Mouse (Mus musculus) limb, embryonic 13.5 days (tissue): Measurements from ENCODE around the gene Ablim1. TPM values are rescaled to one million over a fixed set of nuclear protein-coding genes. Genes with fewer than 3 reads are reported as not detected.

ENCODE experiments used
- ATAC-seq: fragments of 200-750 bp; cut with Nextera tagmentation; 2 replicates; pipeline ENCODE4 v1.8.0; 2017; ENCODE audit warnings: low read depth, moderate number of reproducible peaks, moderate TSS enrichment; ENCODE audit not compliant: low FRiP score
- H3K27ac ChIP-seq: fragments of 300-500 bp; sonication (generic); 2 replicates; pipeline ENCODE4 v1.5.1; 2015; ENCODE audit warnings: inconsistent platforms, mild to moderate bottlenecking, moderate library complexity
- H3K27me3 ChIP-seq: fragments of 300-500 bp; sonication (generic); 2 replicates; pipeline ENCODE4 v1.6.1; 2015; ENCODE audit warnings: mild to moderate bottlenecking, inconsistent platforms
- H3K36me3 ChIP-seq: fragments of 300-500 bp; sonication (generic); 2 replicates; pipeline ENCODE4 v1.6.1; 2015; ENCODE audit warnings: inconsistent platforms, mild to moderate bottlenecking, moderate library complexity
- H3K4me1 ChIP-seq: fragments of 300-500 bp; sonication (generic); 2 replicates; pipeline ENCODE4 v1.6.1; 2015; ENCODE audit warnings: inconsistent platforms
- H3K4me2 ChIP-seq: fragments of 300-500 bp; sonication (generic); replicated peaks from 2 replicates; pipeline ENCODE4 v1.6.1; 2015; ENCODE audit warnings: inconsistent platforms, mild to moderate bottlenecking, moderate library complexity
- H3K4me3 ChIP-seq: fragments of 300-500 bp; sonication (generic); 2 replicates; pipeline ENCODE4 v1.5.1; 2015; ENCODE audit warnings: moderate library complexity, mild to moderate bottlenecking, inconsistent platforms
- H3K9ac ChIP-seq: fragments of 300-500 bp; sonication (generic); 2 replicates; pipeline ENCODE4 v1.6.1; 2015; ENCODE audit warnings: mild to moderate bottlenecking, inconsistent platforms
- H3K9me3 ChIP-seq: fragments of 300-500 bp; sonication (generic); 2 replicates; pipeline ENCODE4 v1.6.1; 2016; ENCODE audit warnings: inconsistent platforms
- WGBS: fragments of 180-500 bp; shearing (Covaris S2); methylation state at CpG from one replicate; pipeline ENCODE4 v1.1.7; 2015; 5-methylcytosine and 5-hydroxymethylcytosine counted together
- polyA plus RNA-seq: library from polyadenylated mRNA; unstranded; fragments of >200 nt; fragmentation: Nextera tagmentation; extraction: Ambion mirVana; gene quantifications from 2 replicates; pipeline ENCODE4 v1.2.1, GENCODE M21; 2015

Gene Ablim1
- polyA plus RNA-seq, 1 experiment from 2014 or later = 34.0 TPM

- peaks cover 10% of the 10 kb centered on the region; the same call in 1 of the 2 replicates for H3K4me1 ChIP-seq
- WGBS = 41% methylated on average over 8 of the region's 8 CpGs
- ATAC-seq = no peak
- H3K27me3 ChIP-seq = no peaks in the 10 kb centered on the region
- H3K9ac ChIP-seq = no peak overlapping the region; the same call in 1 of the 2 replicates
- no peaks in the 10 kb centered on the region for H3K9me3 ChIP-seq
- no peak overlapping the region for H3K4me3 ChIP-seq
- H3K36me3 ChIP-seq = no peaks in the 10 kb centered on the region
- no peak overlapping the region for H3K4me2 ChIP-seq
- H3K27ac ChIP-seq = no peak overlapping the region
Observed at GRCm38 (mm10) chr19:57335135-57335534, 20.4 kb upstream of the Ablim1 start.

DNA sequence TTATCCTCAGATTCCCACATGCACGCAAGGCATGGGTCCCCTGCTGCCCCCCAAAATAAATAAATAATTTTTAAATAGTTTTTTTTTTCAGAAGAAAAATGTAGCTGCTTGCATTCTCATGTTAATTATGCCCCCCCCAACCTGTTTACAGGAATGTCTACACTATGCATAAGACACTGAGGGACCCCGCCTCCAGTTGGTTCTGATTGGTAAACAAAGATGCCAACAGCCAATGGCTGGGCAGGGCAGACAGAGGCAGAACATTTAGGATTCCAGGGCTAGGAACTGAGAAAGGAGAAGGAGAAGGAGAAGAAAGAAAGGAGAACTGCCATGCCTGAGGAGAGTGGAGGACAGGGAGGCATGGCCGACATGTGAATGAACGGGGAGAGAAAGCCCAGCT lies 18.6 kb upstream of the Ablim1 start:
- Histone ChIP-seq H3K4me3 (no peak overlapping the region), H3K4me2 (no peak overlapping the region), H3K27ac (no peak overlapping the region), H3K27me3 (no peaks in the 10 kb centered on the region), H3K36me3 (no peaks in the 10 kb centered on the region), H3K9ac (no peak overlapping the region), H3K9me3 (peaks cover 3% of the 10 kb centered on the region; the same call in 1 of the 2 replicates), H3K4me1 (peaks cover 10% of the 10 kb centered on the region; the same call in 1 of the 2 replicates)
- 90% methylated on average over 4 of the region's 4 CpGs for WGBS
- ATAC-seq = no peak

GRCm38 (mm10) chr19:57331237-57331636 lies 16.5 kb upstream of the Ablim1 start:
- Histone ChIP-seq H3K4me2 (no peak overlapping the region), H3K4me3 (no peak overlapping the region), H3K4me1 (peaks cover 10% of the 10 kb centered on the region; the same call in 1 of the 2 replicates), H3K9ac (no peak overlapping the region), H3K27me3 (no peaks in the 10 kb centered on the region), H3K9me3 (peaks cover 3% of the 10 kb centered on the region; the same call in 1 of the 2 replicates), H3K36me3 (no peaks in the 10 kb centered on the region), H3K27ac (no peak overlapping the region)
- no peak for ATAC-seq
- WGBS = 85% methylated on average over 6 of the region's 6 CpGs

- Histone ChIP-seq H3K4me2 (no peak overlapping the region), H3K9ac (no peak overlapping the region), H3K36me3 (no peaks in the 10 kb centered on the region), H3K4me1 (peaks cover 6% of the 10 kb centered on the region; the same call in 1 of the 2 replicates), H3K27me3 (no peaks in the 10 kb centered on the region), H3K4me3 (no peak overlapping the region), H3K27ac (no peak overlapping the region), H3K9me3 (peaks cover 3% of the 10 kb centered on the region; the same call in 1 of the 2 replicates)
- WGBS = 77% methylated on average over 11 of the region's 11 CpGs
- ATAC-seq = no peak
Observed at GRCm38 (mm10) chr19:57330309-57330708, 15.6 kb upstream of the Ablim1 start.

DNA sequence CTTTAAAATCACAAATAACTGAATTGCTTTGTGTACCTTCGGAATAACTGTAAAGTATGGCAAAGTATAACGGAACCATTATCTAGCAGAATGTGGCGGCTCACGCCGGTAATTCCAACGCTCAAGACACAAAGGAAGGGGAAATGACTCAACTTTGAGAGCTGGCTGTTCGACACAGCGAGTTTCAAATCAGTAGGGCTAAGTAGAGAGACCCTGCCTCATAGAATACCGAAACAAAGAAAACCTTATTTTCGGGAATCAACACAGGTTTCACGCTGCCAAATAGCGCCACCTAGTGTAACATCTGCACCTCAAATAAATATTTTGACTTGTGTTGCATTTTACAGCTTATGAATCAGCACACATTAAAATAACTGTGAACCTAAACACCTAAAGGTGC lies 14.1 kb upstream of the Ablim1 start:
- Histone ChIP-seq H3K36me3 (no peaks in the 10 kb centered on the region), H3K27me3 (no peaks in the 10 kb centered on the region), H3K4me2 (no peak overlapping the region), H3K4me3 (no peak overlapping the region), H3K4me1 (no peaks in the 10 kb centered on the region), H3K9me3 (peaks cover 3% of the 10 kb centered on the region; the same call in 1 of the 2 replicates), H3K27ac (no peak overlapping the region), H3K9ac (no peak overlapping the region)
- 62% methylated on average over 12 of the region's 12 CpGs for WGBS
- no peak for ATAC-seq

DNA sequence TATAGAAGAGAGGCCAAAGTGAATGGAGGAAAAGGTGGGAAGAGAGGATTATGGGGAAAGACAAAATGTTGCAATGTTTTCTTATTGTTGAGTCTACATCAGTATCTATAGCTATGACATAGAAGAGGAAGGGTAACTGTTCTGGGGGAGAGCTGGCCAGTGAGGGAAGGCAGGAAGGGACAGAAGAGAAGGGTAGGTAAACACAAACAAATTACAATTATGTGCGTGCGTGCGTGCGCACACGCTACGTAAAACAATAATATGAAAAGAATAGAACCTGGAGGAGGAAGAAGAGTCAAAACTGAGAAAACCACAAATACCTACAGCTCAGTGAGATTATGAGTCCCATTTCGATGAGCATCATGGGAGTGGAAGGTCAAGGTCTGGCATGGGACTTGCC lies 13.6 kb upstream of the Ablim1 start:
- WGBS = 97% methylated on average over 7 of the region's 7 CpGs
- Histone ChIP-seq H3K27ac (no peak overlapping the region), H3K27me3 (no peaks in the 10 kb centered on the region), H3K4me1 (no peaks in the 10 kb centered on the region), H3K4me2 (no peak overlapping the region), H3K36me3 (no peaks in the 10 kb centered on the region), H3K9ac (no peak overlapping the region), H3K4me3 (no peak overlapping the region), H3K9me3 (peaks cover 3% of the 10 kb centered on the region; the same call in 1 of the 2 replicates)
- ATAC-seq = no peak

GRCm38 (mm10) chr19:57327679-57328078 lies 13.0 kb upstream of the Ablim1 start:
- H3K9ac ChIP-seq = no peak overlapping the region
- H3K9me3 ChIP-seq = peaks cover 3% of the 10 kb centered on the region; the same call in 1 of the 2 replicates
- no peak overlapping the region for H3K4me2 ChIP-seq
- H3K27ac ChIP-seq = no peak overlapping the region
- no peak for ATAC-seq
- no peaks in the 10 kb centered on the region for H3K36me3 ChIP-seq
- H3K4me3 ChIP-seq = no peak overlapping the region
- H3K4me1 ChIP-seq = no peaks in the 10 kb centered on the region
- no peaks in the 10 kb centered on the region for H3K27me3 ChIP-seq

GRCm38 (mm10) chr19:57325748-57326300 lies 11.1 kb upstream of the Ablim1 start:
- Histone ChIP-seq H3K36me3 (no peaks in the 10 kb centered on the region), H3K9ac (no peak overlapping the region), H3K27me3 (no peaks in the 10 kb centered on the region), H3K9me3 (peaks cover 3% of the 10 kb centered on the region; the same call in 1 of the 2 replicates), H3K4me2 (no peak overlapping the region), H3K4me1 (no peaks in the 10 kb centered on the region), H3K4me3 (no peak overlapping the region), H3K27ac (no peak overlapping the region)
- no peak for ATAC-seq
- WGBS = 27% methylated on average over 7 of the region's 7 CpGs

GRCm38 (mm10) chr19:57323087-57323486 lies 8.4 kb upstream of the Ablim1 start:
- Histone ChIP-seq H3K36me3 (no peaks in the 10 kb centered on the region), H3K9me3 (peaks cover 3% of the 10 kb centered on the region; the same call in 1 of the 2 replicates), H3K9ac (no peak overlapping the region), H3K4me1 (no peaks in the 10 kb centered on the region), H3K27ac (no peak overlapping the region), H3K27me3 (no peaks in the 10 kb centered on the region), H3K4me3 (no peak overlapping the region), H3K4me2 (no peak overlapping the region)
- ATAC-seq = no peak
- WGBS = 81% methylated on average over 8 of the region's 8 CpGs

- no peak for ATAC-seq
- H3K27ac ChIP-seq = no peak overlapping the region
- no peaks in the 10 kb centered on the region for H3K27me3 ChIP-seq
- no peaks in the 10 kb centered on the region for H3K36me3 ChIP-seq
- peaks cover 3% of the 10 kb centered on the region; the same call in 1 of the 2 replicates for H3K9me3 ChIP-seq
- no peak overlapping the region for H3K4me2 ChIP-seq
- no peak overlapping the region for H3K4me3 ChIP-seq
- no peak overlapping the region for H3K9ac ChIP-seq
- no peaks in the 10 kb centered on the region for H3K4me1 ChIP-seq
- WGBS = 77% methylated on average over 4 of the region's 4 CpGs
Observed at GRCm38 (mm10) chr19:57322491-57322890, 7.8 kb upstream of the Ablim1 start.

GRCm38 (mm10) chr19:57321839-57322238 lies 7.1 kb upstream of the Ablim1 start:
- no peaks in the 10 kb centered on the region for H3K4me1 ChIP-seq
- no peak overlapping the region for H3K27ac ChIP-seq
- 81% methylated on average over 3 of the region's 3 CpGs for WGBS
- no peaks in the 10 kb centered on the region for H3K36me3 ChIP-seq
- H3K4me2 ChIP-seq = no peak overlapping the region
- ATAC-seq = no peak
- H3K27me3 ChIP-seq = 0 out of 2 replicates have a peak, but pooled peaks cover under 1% of the 10 kb centered on the region
- no peak overlapping the region for H3K9ac ChIP-seq
- H3K9me3 ChIP-seq = peaks cover 3% of the 10 kb centered on the region; the same call in 1 of the 2 replicates
- H3K4me3 ChIP-seq = no peak overlapping the region

GRCm38 (mm10) chr19:57320656-57321382 lies 6.1 kb upstream of the Ablim1 start:
- H3K9me3 ChIP-seq = peaks cover 3% of the 10 kb centered on the region; the same call in 1 of the 2 replicates
- ATAC-seq = no peak
- no peak overlapping the region for H3K4me2 ChIP-seq
- H3K4me1 ChIP-seq = no peaks in the 10 kb centered on the region
- peaks cover 11% of the 10 kb centered on the region for H3K27me3 ChIP-seq
- H3K9ac ChIP-seq = no peak overlapping the region
- 75% methylated on average over 9 of the region's 9 CpGs for WGBS
- no peak overlapping the region for H3K27ac ChIP-seq
- no peaks in the 10 kb centered on the region for H3K36me3 ChIP-seq
- H3K4me3 ChIP-seq = no peak overlapping the region
